Mouse (Mus musculus): ENCODE data around the gene Zmynd15. TPM values are rescaled to one million over a fixed set of nuclear protein-coding genes. Genes with fewer than 3 reads are reported as not detected.

Gene Zmynd15
- total and polyA plus RNA-seq, 3 experiments = 0.14 TPM; not detected in 2

DNA sequence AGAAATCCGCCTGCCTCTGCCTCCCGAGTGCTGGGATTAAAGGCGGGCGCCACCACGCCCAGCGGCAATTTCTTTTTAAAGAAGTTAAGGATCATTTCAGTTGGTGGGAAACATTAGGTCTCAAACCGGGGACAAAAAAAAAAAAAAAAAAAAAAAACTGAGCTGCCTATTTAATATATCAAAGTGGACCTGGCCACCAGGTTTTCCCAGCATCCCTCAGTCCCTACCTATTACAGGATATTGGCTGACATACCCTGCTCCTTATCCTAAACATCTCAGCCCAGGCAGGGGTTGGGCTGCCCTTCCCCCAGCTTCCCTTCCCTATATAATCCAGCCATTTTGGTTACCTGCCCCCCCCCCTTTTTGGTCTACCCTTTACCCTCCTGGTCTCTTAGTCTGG, 52.6 kb downstream of the Zmynd15 start:
- Histone ChIP-seq H3K9ac (ENCODE audit: control insufficient read depth, low read depth, low read length, poor library complexity, severe bottlenecking) (no peak overlapping the region), H3K27ac (ENCODE audit: control insufficient read depth, low read depth, low read length) (no peak overlapping the region), H3K4me3 (ENCODE audit: control insufficient read depth in 1 of 2, insufficient read depth in 1 of 2, low read depth in 2 of 2, low read length in 2 of 2) (no peak overlapping the region), H3K9me3 (replicated peaks; ENCODE audit: insufficient read depth, low read length) (no peaks in the 10 kb centered on the region), H3K27me3 (ENCODE audit: control insufficient read depth in 1 of 2, insufficient read depth in 2 of 2, low read length in 2 of 2) (no peaks in the 10 kb centered on the region; a peak in 1 of 4 replicates), H3K4me1 (ENCODE audit: control insufficient read depth in 1 of 2, insufficient read depth in 2 of 2, low read length in 2 of 2) (peaks cover 10 to 23% of the 10 kb centered on the region in 2 experiments), H3K79me2 (ENCODE audit: control insufficient read depth, insufficient read depth, low read length, poor library complexity) (no peaks in the 10 kb centered on the region), H3K36me3 (ENCODE audit: control insufficient read depth in 1 of 2, insufficient read depth in 2 of 2, low read length in 2 of 2) (peaks cover 0 to 18% of the 10 kb centered on the region in 2 experiments; a peak in 2 of 4 replicates)
- no peak for DNase-seq (ENCODE audit: low read depth, low spot score)
- TF ChIP-seq MAFK (IDR thresholded peaks at IDR 0.05; ENCODE audit: borderline replicate concordance, low read depth, low read length) (no peak), MEF2A (IDR thresholded peaks at IDR 0.05; ENCODE audit: extremely low read depth, insufficient replicate concordance, low read depth, low read length, poor library complexity, severe bottlenecking) (no peak), CHD2 (IDR thresholded peaks at IDR 0.05; ENCODE audit: low read length) (no peak), ZNF384 (IDR thresholded peaks at IDR 0.05; ENCODE audit: low read depth, low read length) (peak; percentile 50; the same call in 1 of the 2 replicates)

DNA sequence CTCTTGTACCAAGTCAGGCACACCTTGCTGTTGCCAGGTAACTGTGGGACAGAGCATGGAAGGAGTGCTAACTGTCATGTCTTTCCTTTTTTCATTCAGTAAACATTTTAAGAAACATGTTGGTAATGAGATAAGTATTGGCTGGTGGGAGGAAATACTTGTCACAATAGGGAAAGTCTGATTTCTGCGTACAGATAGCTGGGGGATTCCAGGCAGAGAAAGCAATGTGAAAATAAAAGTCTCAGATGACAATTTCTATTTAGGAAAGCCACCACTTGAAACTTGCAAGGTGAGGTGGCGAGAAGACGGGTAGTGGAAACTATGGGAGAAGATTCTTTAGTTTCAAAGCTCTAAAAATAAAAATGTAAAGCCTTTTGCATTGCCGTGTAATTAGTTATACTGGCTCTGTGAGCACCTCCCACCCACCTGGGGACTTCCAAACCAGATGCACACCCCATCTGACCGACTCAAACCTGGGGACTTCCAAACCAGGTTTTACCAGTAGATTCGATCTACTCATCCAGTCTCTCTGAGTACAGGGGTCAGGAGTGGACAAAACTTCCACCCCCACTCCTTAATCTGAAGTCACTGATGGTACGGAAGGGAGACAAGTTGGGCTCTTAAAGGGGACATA, 53.6 kb downstream of the Zmynd15 start:
- H3K4me1 ChIP-seq (ENCODE audit: control insufficient read depth in 1 of 2, insufficient read depth in 2 of 2, low read length in 2 of 2) = peaks cover 10 to 23% of the 10 kb centered on the region in 2 experiments
- DNase-seq (ENCODE audit: low read depth, low spot score) = peak; percentile 43
- peak overlapping the region in 1 of 2 experiments; percentile 3; a peak in 2 of 4 replicates for H3K4me3 ChIP-seq (ENCODE audit: control insufficient read depth in 1 of 2, insufficient read depth in 1 of 2, low read depth in 2 of 2, low read length in 2 of 2)
- no peaks in the 10 kb centered on the region for H3K79me2 ChIP-seq (ENCODE audit: control insufficient read depth, insufficient read depth, low read length, poor library complexity)
- TF ChIP-seq TCF12 (IDR thresholded peaks at IDR 0.05; ENCODE audit: low read depth, low read length) (peak; percentile 85), ZC3H11A (IDR thresholded peaks at IDR 0.05; ENCODE audit: low read depth, low read length) (peak; percentile 4; the same call in 1 of the 2 replicates), RCOR1 (IDR thresholded peaks at IDR 0.05; ENCODE audit: low read depth, low read length) (peak; percentile 84), CHD1 (IDR thresholded peaks at IDR 0.05; ENCODE audit: low read depth, low read length) (no peak), SIN3A (IDR thresholded peaks at IDR 0.05; ENCODE audit: low read length) (peak; percentile 70), ETS1 (IDR thresholded peaks at IDR 0.05; ENCODE audit: low read depth, low read length) (peak; percentile 77), MXI1 (IDR thresholded peaks at IDR 0.05; ENCODE audit: low read depth, low read length) (peak; percentile 63), MYC (IDR thresholded peaks at IDR 0.05; ENCODE audit: low read depth, low read length) (no peak), EP300 (IDR thresholded peaks at IDR 0.05; ENCODE audit: low read depth in 1 of 2, low read length in 2 of 2) (peak; percentile 88), ELF1 (IDR thresholded peaks at IDR 0.05; ENCODE audit: low read depth, low read length) (no peak), GATA1 (IDR thresholded peaks at IDR 0.05; ENCODE audit: low read depth, low read length) (peak; percentile 91)
- no peaks in the 10 kb centered on the region for H3K9me3 ChIP-seq (replicated peaks; ENCODE audit: insufficient read depth, low read length)
- no peak overlapping the region; the same call in 1 of the 2 replicates for H3K9ac ChIP-seq (ENCODE audit: control insufficient read depth, low read depth, low read length, poor library complexity, severe bottlenecking)
- H3K36me3 ChIP-seq (ENCODE audit: control insufficient read depth in 1 of 2, insufficient read depth in 2 of 2, low read length in 2 of 2) = peaks cover 0 to 21% of the 10 kb centered on the region in 2 experiments; a peak in 2 of 4 replicates
- H3K27me3 ChIP-seq (ENCODE audit: control insufficient read depth in 1 of 2, insufficient read depth in 2 of 2, low read length in 2 of 2) = no peaks in the 10 kb centered on the region; a peak in 1 of 4 replicates
- H3K27ac ChIP-seq (ENCODE audit: control insufficient read depth, low read depth, low read length) = 0 out of 2 replicates have a peak overlapping the region, but pooled peaks have one; percentile 13
